Mouse (Mus musculus): ENCODE measurements at regions not wholly inside any gene's neighbourhood (a gene's known extent, or its start where the extent isn't known, plus 50 kb on each side); places are given as distances from the start of the nearest gene placed in this dataset.

DNA sequence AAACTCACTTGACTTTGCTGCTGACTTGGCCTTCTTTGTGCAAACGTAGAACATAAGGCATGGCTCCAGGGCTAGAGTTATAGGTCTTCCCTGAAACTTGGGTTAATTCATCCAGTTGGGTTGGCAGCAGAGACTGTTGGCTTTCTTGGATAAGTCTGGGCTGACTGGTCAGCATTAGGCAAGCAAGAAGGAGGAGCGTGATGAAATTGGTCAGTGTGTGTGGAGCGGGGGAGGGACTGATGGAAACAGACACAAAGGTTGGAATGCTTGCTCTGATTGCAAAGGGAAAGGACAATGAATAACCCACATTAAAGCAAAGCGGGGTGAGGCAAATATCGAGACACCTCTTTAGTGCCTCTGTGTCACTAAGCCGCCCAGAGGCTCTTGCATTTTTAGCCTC lies 120.3 kb downstream of the Dyrk2 start:
- no peak for TF ChIP-seq POLR2A (IDR thresholded peaks at IDR 0.05; ENCODE audit: borderline replicate concordance, insufficient read depth, low read length)
- TF ChIP-seq CTCF (IDR thresholded peaks at IDR 0.05; ENCODE audit: borderline replicate concordance, insufficient read depth, low read depth, low read length), result no peak
